Mouse (Mus musculus) liver, embryonic 14.5 days (tissue): ENCODE data around the gene Sipa1l3. TPM values are rescaled to one million over a fixed set of nuclear protein-coding genes. Genes with fewer than 3 reads are reported as not detected.

Experiments
- ATAC-seq: fragments of 200-750 bp; cut with Nextera tagmentation; 2 replicates; pipeline ENCODE4 v1.8.0; 2017; ENCODE audit warnings: moderate number of reproducible peaks, mild to moderate bottlenecking, moderate library complexity; ENCODE audit not compliant: insufficient read depth
- DNase-seq, 3 experiments: peaks; one replicate each; pipeline ENCODE4 v3.0.0-alpha.2; 2012 to 2013; ENCODE audit warnings: low read depth in 3 of 3, low spot score in 3 of 3
- H3K27ac ChIP-seq: fragments of 300-500 bp; sonication (generic); 2 replicates; pipeline ENCODE4 v1.5.1; 2014; ENCODE audit warnings: moderate library complexity, mild to moderate bottlenecking, control low read depth, inconsistent platforms
- H3K27me3 ChIP-seq: fragments of 300-500 bp; sonication (generic); 2 replicates; pipeline ENCODE4 v1.6.1; 2014; ENCODE audit warnings: mild to moderate bottlenecking, low read length, moderate library complexity; ENCODE audit not compliant: control insufficient read depth, insufficient read depth
- H3K36me3 ChIP-seq: fragments of 300-500 bp; sonication (generic); replicated peaks from 2 replicates; pipeline ENCODE4 v1.6.1; 2014; ENCODE audit warnings: low read depth; ENCODE audit not compliant: control insufficient read depth, insufficient read depth
- H3K4me1 ChIP-seq, 2 experiments: fragments of 200-500 bp in 1 of 2; fragments of 300-500 bp in 1 of 2; sonication (generic) in 1 of 2; replicated peaks; 2 replicates each; pipeline ENCODE4 v1.6.1; 2012 to 2014; ENCODE audit warnings: antibody characterized with exemption in 1 of 2, inconsistent platforms in 1 of 2, low read length in 1 of 2; ENCODE audit not compliant: control insufficient read depth in 2 of 2, insufficient read depth in 2 of 2
- H3K4me2 ChIP-seq: fragments of 300-500 bp; sonication (generic); 2 replicates; pipeline ENCODE4 v1.6.1; 2014; ENCODE audit warnings: low read depth, mild to moderate bottlenecking, control low read depth, moderate library complexity
- H3K4me3 ChIP-seq, 2 experiments: fragments of 200-500 bp in 1 of 2; fragments of 300-500 bp in 1 of 2; sonication (generic) in 1 of 2; 2 replicates each; pipeline ENCODE4 v1.5.1; 2012 to 2014; ENCODE audit warnings: low read depth in 2 of 2, low read length in 2 of 2, mild to moderate bottlenecking in 2 of 2, control low read depth in 1 of 2, inconsistent platforms in 1 of 2, moderate library complexity in 1 of 2; ENCODE audit not compliant: insufficient read depth in 1 of 2
- H3K9ac ChIP-seq: fragments of 300-500 bp; sonication (generic); replicated peaks from 2 replicates; pipeline ENCODE4 v1.6.1; 2014; ENCODE audit warnings: mild to moderate bottlenecking, control low read depth, moderate library complexity
- H3K9me3 ChIP-seq: fragments of 300-500 bp; sonication (generic); 2 replicates; pipeline ENCODE4 v1.6.1; 2016; ENCODE audit warnings: low read length, mixed read lengths; ENCODE audit not compliant: control insufficient read depth
- CTCF ChIP-seq: IDR thresholded peaks from 2 replicates; pipeline ENCODE4 v1.5.1; 2016; ENCODE audit warnings: antibody characterized with exemption, low read depth, control low read depth
- EP300 ChIP-seq: IDR thresholded peaks from 2 replicates; pipeline ENCODE4 v1.6.1; 2016; ENCODE audit warnings: antibody characterized with exemption, low read depth
- WGBS: fragments of 180-500 bp; shearing (Covaris S2); extraction: QIAGEN DNeasy Blood & Tissue Kit; methylation state at CpG from one replicate; pipeline ENCODE4 v1.1.7; 2014; ENCODE audit not compliant: insufficient replicate concordance; 5-methylcytosine and 5-hydroxymethylcytosine counted together
- polyA plus RNA-seq, 2 experiments: library from polyadenylated mRNA; depleted of rRNA in 1 of 2; stranded (reverse) in 1 of 2; unstranded in 1 of 2; fragments of >200 nt; fragmentation: Nextera tagmentation in 1 of 2; extraction: Ambion mirVana in 1 of 2; gene quantifications; 2 replicates each; pipeline versions ENCODE4 v1.2.1 to v1.2.3; 2012 to 2014

Sipa1l3 gene
- polyA plus RNA-seq, 2 experiments, result 1.8 to 4.9 TPM

DNA sequence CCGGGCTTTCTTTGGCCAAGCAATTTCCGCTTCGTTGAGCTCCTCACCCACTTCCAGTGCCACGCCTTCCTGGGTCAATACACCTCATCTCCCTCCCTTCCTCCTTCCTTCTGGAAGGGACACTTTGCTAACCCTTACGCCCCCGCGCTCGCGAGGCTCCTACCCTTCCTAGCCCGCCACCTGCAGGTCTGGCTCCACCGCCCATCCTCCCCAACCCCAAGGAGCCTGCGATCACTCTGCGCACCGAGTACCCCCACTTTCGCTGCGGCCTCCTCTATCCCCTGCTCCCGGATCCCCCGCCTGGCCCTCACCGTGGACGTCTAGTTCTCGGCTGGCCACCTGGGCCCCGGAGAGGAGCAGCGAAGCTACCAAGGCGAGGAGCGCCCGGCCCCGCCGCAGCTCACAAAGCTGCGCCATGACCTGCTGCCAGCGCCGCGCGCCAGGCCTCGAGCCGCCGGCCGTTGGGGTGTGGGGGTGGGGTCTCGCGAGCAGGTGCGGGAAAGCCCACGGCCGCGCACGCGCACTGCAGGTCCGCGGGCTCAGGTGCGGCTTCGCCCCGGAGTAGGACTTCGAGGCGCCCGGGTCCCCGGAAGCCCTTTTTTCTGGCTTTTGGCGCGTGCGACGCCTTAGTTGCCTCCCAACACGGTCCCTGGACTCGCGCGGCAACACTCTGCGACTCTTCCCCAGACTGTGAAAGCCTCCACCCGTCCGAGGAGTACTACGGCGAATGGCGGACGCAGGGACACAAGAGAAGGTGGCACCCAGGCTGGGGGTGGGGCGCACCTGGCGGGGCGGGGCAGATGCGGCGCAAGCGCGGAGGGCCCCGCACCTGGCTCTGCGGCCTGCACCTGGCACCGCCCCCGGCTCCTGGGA, 237.0 kb downstream of the Sipa1l3 start, which contains the start of gene Spint2:
TSS of gene Spint2 (minus strand) at position 712 of the 873 bp plus-strand sequence.
- Histone ChIP-seq H3K4me3 (peak within 1 kb of the TSS; percentile 43 to 52), H3K9ac (peak within 1 kb of the TSS; percentile 27; the same call in 1 of the 2 replicates), H3K27me3 (peaks cover 6% of the 10 kb centered on the region), H3K9me3 (no peaks in the 10 kb centered on the region), H3K4me1 (peaks cover 0 to 7% of the 10 kb centered on the region in 2 experiments; a peak in 3 of 4 replicates), H3K36me3 (no peaks in the 10 kb centered on the region), H3K27ac (no peak within 1 kb of the TSS), H3K4me2 (peak within 1 kb of the TSS; percentile 64)
- under 1% methylated on average over 80 of the region's 80 CpGs for WGBS
- DNase-seq, result peak in 2 of 3 experiments; percentile 11 to 16
- TF ChIP-seq EP300 (no peak), CTCF (peak; percentile 36)
- peak; percentile 59; the same call in 1 of the 2 replicates for ATAC-seq

DNA sequence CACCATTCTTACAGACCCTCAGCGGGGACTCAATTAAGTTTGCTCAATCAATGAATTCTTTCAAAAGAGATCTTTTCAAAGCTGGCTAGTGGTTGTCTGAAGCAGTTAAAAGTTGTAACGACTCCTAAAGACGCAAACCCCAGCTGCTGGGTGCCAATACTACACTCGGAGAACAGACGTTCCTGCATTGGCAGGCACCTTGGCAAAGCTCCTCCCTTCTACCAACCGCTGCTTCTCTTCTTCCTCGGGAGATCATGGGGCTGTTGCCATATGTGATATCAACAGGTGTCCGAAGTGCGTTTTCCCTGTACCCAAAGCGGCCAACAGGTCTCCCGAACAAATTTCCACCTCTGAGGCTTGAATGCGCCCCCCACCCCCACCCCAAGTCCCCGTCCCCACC, 237.6 kb downstream of the Sipa1l3 start:
- 12% methylated on average over 13 of the region's 13 CpGs for WGBS
- no peak for TF ChIP-seq EP300
- no peak for TF ChIP-seq CTCF
- no peak overlapping the region for H3K9ac ChIP-seq
- no peaks in the 10 kb centered on the region for H3K9me3 ChIP-seq
- peaks cover 0 to 7% of the 10 kb centered on the region in 2 experiments; a peak in 3 of 4 replicates for H3K4me1 ChIP-seq
- DNase-seq (no peak), ATAC-seq (no peak)
- H3K4me2 ChIP-seq, result peak overlapping the region; percentile 64
- H3K4me3 ChIP-seq, result peak overlapping the region; percentile 43 to 52; a peak in 3 of 4 replicates
- no peak overlapping the region for H3K27ac ChIP-seq
- H3K27me3 ChIP-seq, result peaks cover 6% of the 10 kb centered on the region
- no peaks in the 10 kb centered on the region for H3K36me3 ChIP-seq

DNA sequence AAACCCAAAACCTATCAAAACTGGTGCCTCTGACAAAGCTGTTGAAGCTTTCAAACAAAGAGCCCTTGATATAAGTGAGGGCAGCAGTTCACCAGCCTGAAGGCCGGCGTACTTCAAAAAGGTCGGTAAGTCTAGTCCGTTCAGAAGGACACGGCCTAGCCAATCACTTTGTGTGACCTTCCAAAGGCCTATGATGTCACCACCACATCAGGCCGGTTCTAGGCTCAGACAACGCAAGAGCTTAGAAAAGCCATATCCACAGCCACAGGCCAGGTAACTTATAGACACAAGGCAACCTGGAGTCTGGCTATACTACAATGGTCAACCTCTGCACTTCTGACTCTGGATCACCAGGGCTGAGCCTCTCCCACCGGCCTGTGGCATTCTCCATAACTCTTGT, 238.5 kb downstream of the Sipa1l3 start:
- Histone ChIP-seq H3K9ac (no peak overlapping the region), H3K4me3 (no peak overlapping the region), H3K27ac (no peak overlapping the region), H3K36me3 (no peaks in the 10 kb centered on the region), H3K4me1 (peaks cover 0 to 7% of the 10 kb centered on the region in 2 experiments; a peak in 3 of 4 replicates), H3K27me3 (peaks cover 6% of the 10 kb centered on the region), H3K9me3 (no peaks in the 10 kb centered on the region), H3K4me2 (no peak overlapping the region)
- WGBS, result 71% methylated on average over 8 of the region's 8 CpGs
- ATAC-seq (no peak), DNase-seq (no peak)
- TF ChIP-seq EP300 (no peak), CTCF (no peak)

DNA sequence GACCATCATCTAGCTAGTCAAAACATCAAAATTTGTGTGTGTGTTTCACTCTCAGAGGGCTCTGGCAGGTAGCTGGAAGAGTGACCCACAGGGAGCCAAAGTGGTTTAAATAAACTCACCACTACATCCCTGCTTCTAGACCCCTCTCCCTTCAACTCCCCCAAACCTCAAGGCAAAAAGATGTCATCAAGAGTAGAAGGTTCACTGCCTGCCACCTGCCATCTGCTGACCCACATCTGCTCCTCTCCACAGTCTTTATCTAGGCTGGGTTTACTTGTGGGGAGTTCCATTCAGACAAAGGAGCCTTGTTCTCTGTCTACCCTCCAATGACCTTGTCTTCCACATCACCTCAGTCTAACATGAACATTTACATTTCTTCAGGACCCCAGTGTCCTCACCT, 239.2 kb downstream of the Sipa1l3 start:
- no peak overlapping the region for H3K9ac ChIP-seq
- no peak for TF ChIP-seq CTCF
- TF ChIP-seq EP300, result no peak
- H3K36me3 ChIP-seq, result no peaks in the 10 kb centered on the region
- DNase-seq (no peak), ATAC-seq (no peak)
- H3K4me2 ChIP-seq, result no peak overlapping the region
- H3K9me3 ChIP-seq, result no peaks in the 10 kb centered on the region
- peaks cover 0 to 7% of the 10 kb centered on the region in 2 experiments; a peak in 3 of 4 replicates for H3K4me1 ChIP-seq
- H3K27ac ChIP-seq, result no peak overlapping the region
- peaks cover 6% of the 10 kb centered on the region for H3K27me3 ChIP-seq
- no peak overlapping the region for H3K4me3 ChIP-seq

DNA sequence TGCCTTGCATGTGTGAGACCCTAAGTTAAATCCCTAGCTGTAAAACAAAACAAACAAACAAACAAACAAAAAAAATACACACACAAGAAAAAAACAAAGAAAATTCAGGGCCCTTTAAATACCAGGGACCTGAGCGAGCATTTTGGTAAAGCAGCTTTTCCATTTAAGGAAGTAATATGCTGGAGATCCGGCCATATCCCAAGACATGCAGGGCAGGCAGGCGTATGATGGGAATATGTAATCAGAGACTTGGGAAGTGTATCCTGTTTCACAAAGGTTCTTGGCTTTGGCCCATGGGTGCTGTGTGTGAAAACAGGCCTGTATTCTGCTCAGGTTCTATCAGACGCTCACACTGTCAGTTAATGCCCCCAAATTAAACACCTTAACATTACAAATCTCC, 240.9 kb downstream of the Sipa1l3 start:
- no peak for TF ChIP-seq EP300
- TF ChIP-seq CTCF, result no peak
- WGBS, result 66% methylated on average over 4 of the region's 4 CpGs

More for the DNA sequence above, 240.9 kb downstream of the Sipa1l3 start:
- ATAC-seq, result no peak
- Histone ChIP-seq H3K27ac (no peak overlapping the region), H3K4me2 (no peak overlapping the region), H3K36me3 (no peaks in the 10 kb centered on the region), H3K4me1 (peaks cover 0 to 7% of the 10 kb centered on the region in 2 experiments; a peak in 3 of 4 replicates), H3K27me3 (peaks cover 6% of the 10 kb centered on the region), H3K9me3 (no peaks in the 10 kb centered on the region), H3K4me3 (no peak overlapping the region), H3K9ac (no peak overlapping the region)
- DNase-seq, result no peak
